Mouse (Mus musculus): ENCODE results near the gene F2r.

DNA sequence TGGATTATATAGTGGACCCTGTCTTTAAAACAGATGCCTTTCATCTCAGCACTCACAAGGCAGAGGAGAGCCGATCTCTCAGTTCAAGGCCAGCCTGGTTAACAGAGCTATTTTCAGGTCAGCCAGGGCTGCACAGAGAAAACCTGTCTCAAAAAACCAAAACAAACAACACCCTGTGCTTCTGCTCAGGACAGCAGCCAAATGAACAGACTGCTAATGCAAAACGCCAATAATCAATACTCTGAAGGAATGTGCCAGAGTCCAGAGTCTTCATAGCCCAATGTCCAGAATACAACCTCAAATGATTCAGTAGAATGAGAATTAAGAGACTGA, 9.2 kb downstream of the F2r start:
- TF ChIP-seq GATA1 (IDR thresholded peaks at IDR 0.05; ENCODE audit: borderline replicate concordance, low read length) (no peak), FLI1 (IDR thresholded peaks at IDR 0.05; ENCODE audit: low read length) (no peak)
